Mouse (Mus musculus) heart, postnatal 0 days (tissue): ENCODE results near the gene Gpr35.

Experiments
- CTCF ChIP-seq: IDR thresholded peaks from 2 replicates; pipeline ENCODE4 v1.5.1; 2016; ENCODE audit warnings: antibody characterized with exemption, control low read depth, low read depth
- EP300 ChIP-seq: IDR thresholded peaks from 2 replicates; pipeline ENCODE4 v1.6.1; 2016; ENCODE audit warnings: antibody characterized with exemption, low read depth

DNA sequence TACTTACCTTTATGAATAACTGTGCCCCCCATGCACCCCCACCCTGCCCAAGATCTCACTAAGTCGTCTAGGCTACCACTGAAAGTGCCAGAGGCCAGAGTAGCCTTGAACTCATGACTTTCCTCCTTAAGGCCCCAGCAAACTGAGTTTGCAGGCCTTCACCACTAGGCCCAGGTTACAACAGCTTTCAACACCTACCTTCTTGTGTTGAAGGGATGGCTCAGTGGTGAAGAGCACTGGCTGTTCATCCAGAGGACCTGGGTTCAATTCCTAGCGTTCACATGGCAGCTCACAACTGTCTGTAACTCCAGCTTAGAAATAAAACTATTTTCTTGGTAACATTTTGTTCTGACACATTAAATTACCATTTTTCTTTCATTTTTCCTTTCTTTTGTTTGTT, 3.0 kb downstream of the Gpr35 start:
- no peak for TF ChIP-seq EP300
- no peak for TF ChIP-seq CTCF
